Mouse (Mus musculus) forebrain, embryonic 15.5 days (tissue): ENCODE data around the gene Apoa1. TPM values are rescaled to one million over a fixed set of nuclear protein-coding genes. Genes with fewer than 3 reads are reported as not detected.
A peak's percentile ranks its signal among the peaks of the same experiment; 100 is the strongest.

ENCODE experiments used
- ATAC-seq: fragments of 200-750 bp; cut with Nextera tagmentation; replicated peaks from 2 replicates; pipeline ENCODE4 v1.8.0; 2017; ENCODE audit warnings: mild to moderate bottlenecking, moderate TSS enrichment, moderate library complexity
- H3K27ac ChIP-seq: fragments of 300-500 bp; sonication (generic); replicated peaks from 2 replicates; pipeline ENCODE4 v1.5.1; 2015; ENCODE audit warnings: mild to moderate bottlenecking, inconsistent platforms
- H3K27me3 ChIP-seq: fragments of 300-500 bp; sonication (generic); 2 replicates; pipeline ENCODE4 v1.6.1; 2015; ENCODE audit warnings: inconsistent platforms
- H3K36me3 ChIP-seq: fragments of 300-500 bp; sonication (generic); 2 replicates; pipeline ENCODE4 v1.6.1; 2015; ENCODE audit warnings: mild to moderate bottlenecking, inconsistent platforms
- H3K4me1 ChIP-seq: fragments of 300-500 bp; sonication (generic); 2 replicates; pipeline ENCODE4 v1.6.1; 2015; ENCODE audit warnings: inconsistent platforms
- H3K4me2 ChIP-seq: fragments of 300-500 bp; sonication (generic); replicated peaks from 2 replicates; pipeline ENCODE4 v1.6.1; 2015; ENCODE audit warnings: mild to moderate bottlenecking, inconsistent platforms
- H3K4me3 ChIP-seq: fragments of 300-500 bp; sonication (generic); 2 replicates; pipeline ENCODE4 v1.5.1; 2015; ENCODE audit warnings: mild to moderate bottlenecking, inconsistent platforms
- H3K9ac ChIP-seq: fragments of 300-500 bp; sonication (generic); replicated peaks from 2 replicates; pipeline ENCODE4 v1.6.1; 2015; ENCODE audit warnings: mild to moderate bottlenecking, inconsistent platforms
- H3K9me3 ChIP-seq: fragments of 300-500 bp; sonication (generic); 2 replicates; pipeline ENCODE4 v1.6.1; 2016; ENCODE audit warnings: inconsistent platforms
- WGBS: fragments of 180-500 bp; shearing (Covaris S2); methylation state at CpG from one replicate; pipeline ENCODE4 v1.1.7; 2015; ENCODE audit warnings: mixed read lengths; 5-methylcytosine and 5-hydroxymethylcytosine counted together
- polyA plus RNA-seq: library from polyadenylated mRNA; unstranded; fragments of >200 nt; fragmentation: Nextera tagmentation; extraction: Ambion mirVana; gene quantifications from 2 replicates; pipeline ENCODE4 v1.2.1, GENCODE M21; 2015

Apoa1 gene
- polyA plus RNA-seq, 1 experiment from 2014 or later: 1.7 TPM

- Histone ChIP-seq H3K4me2 (no peak within 1 kb of the TSS), H3K9me3 (no peaks in the 10 kb centered on the region), H3K4me1 (no peaks in the 10 kb centered on the region), H3K9ac (no peak within 1 kb of the TSS), H3K27ac (no peak within 1 kb of the TSS), H3K36me3 (no peaks in the 10 kb centered on the region), H3K4me3 (no peak within 1 kb of the TSS), H3K27me3 (no peaks in the 10 kb centered on the region)
- 67% methylated on average over 7 of the region's 7 CpGs for WGBS
- no peak for ATAC-seq
Observed at GRCm38 (mm10) chr9:46240526-46241153, 12.3 kb downstream of the Apoa1 start, which contains the start of gene Apoa4. TSS of gene Apoa4 (plus strand) at chr9:46240696.

GRCm38 (mm10) chr9:46241818-46242217 lies 13.4 kb downstream of the Apoa1 start:
- H3K27me3 ChIP-seq: no peaks in the 10 kb centered on the region
- H3K9me3 ChIP-seq: no peaks in the 10 kb centered on the region
- H3K9ac ChIP-seq: no peak overlapping the region
- ATAC-seq: no peak
- no peak overlapping the region for H3K4me2 ChIP-seq
- no peak overlapping the region for H3K4me3 ChIP-seq
- 71% methylated on average over 2 of the region's 2 CpGs for WGBS
- H3K36me3 ChIP-seq: no peaks in the 10 kb centered on the region
- H3K4me1 ChIP-seq: no peaks in the 10 kb centered on the region
- H3K27ac ChIP-seq: no peak overlapping the region

GRCm38 (mm10) chr9:46243122-46243521 lies 14.7 kb downstream of the Apoa1 start:
- H3K27me3 ChIP-seq: peaks cover 6% of the 10 kb centered on the region; the same call in 1 of the 2 replicates
- H3K36me3 ChIP-seq: no peaks in the 10 kb centered on the region
- no peak overlapping the region for H3K4me3 ChIP-seq
- no peaks in the 10 kb centered on the region for H3K9me3 ChIP-seq
- no peak overlapping the region for H3K4me2 ChIP-seq
- H3K4me1 ChIP-seq: no peaks in the 10 kb centered on the region
- ATAC-seq: no peak
- H3K27ac ChIP-seq: no peak overlapping the region
- 71% methylated on average over 4 of the region's 4 CpGs for WGBS
- no peak overlapping the region for H3K9ac ChIP-seq

- no peaks in the 10 kb centered on the region for H3K9me3 ChIP-seq
- no peak overlapping the region for H3K4me2 ChIP-seq
- H3K4me1 ChIP-seq: no peaks in the 10 kb centered on the region
- H3K4me3 ChIP-seq: no peak overlapping the region
- no peak overlapping the region for H3K9ac ChIP-seq
- 42% methylated on average over 8 of the region's 8 CpGs for WGBS
- H3K36me3 ChIP-seq: no peaks in the 10 kb centered on the region
- peaks cover 6% of the 10 kb centered on the region; the same call in 1 of the 2 replicates for H3K27me3 ChIP-seq
- H3K27ac ChIP-seq: no peak overlapping the region
- no peak for ATAC-seq
Observed at GRCm38 (mm10) chr9:46243584-46243983, 15.2 kb downstream of the Apoa1 start.

DNA sequence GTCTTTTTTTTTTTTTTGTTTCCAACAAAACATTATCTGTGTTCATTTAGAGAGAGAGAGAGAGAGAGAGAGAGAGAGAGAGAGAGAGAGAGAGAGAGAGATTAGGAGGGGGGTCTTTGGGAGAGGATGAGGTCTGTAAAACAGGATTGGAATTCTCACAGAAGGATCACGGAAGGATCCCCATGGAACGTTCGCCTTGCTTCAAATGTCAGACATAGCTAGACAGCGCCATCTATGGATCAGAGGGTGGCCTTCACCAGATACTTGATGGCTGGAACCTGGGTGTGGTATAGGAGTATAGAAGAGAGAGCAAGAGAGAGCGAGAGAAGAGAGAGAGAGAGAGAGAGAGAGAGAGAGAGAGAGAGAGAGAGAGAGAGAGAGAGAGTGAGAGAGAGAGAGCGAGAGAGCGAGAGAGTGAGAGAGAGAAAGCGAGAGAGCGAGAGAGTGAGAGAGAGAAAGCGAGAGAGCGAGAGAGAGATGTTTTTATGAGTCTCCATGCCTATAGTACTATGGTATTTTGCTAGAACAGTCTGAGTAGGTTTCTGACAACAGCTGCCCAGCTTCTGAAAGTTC lies 18.5 kb downstream of the Apoa1 start:
- no peaks in the 10 kb centered on the region for H3K36me3 ChIP-seq
- H3K27ac ChIP-seq: no peak overlapping the region
- H3K27me3 ChIP-seq: peaks cover 6% of the 10 kb centered on the region; the same call in 1 of the 2 replicates
- no peak overlapping the region for H3K9ac ChIP-seq
- WGBS: 24% methylated on average over 11 of the region's 11 CpGs
- H3K4me1 ChIP-seq: no peaks in the 10 kb centered on the region
- H3K4me3 ChIP-seq: no peak overlapping the region
- no peak overlapping the region for H3K4me2 ChIP-seq
- H3K9me3 ChIP-seq: no peaks in the 10 kb centered on the region
- peak; percentile 80; the same call in 1 of the 2 replicates for ATAC-seq

DNA sequence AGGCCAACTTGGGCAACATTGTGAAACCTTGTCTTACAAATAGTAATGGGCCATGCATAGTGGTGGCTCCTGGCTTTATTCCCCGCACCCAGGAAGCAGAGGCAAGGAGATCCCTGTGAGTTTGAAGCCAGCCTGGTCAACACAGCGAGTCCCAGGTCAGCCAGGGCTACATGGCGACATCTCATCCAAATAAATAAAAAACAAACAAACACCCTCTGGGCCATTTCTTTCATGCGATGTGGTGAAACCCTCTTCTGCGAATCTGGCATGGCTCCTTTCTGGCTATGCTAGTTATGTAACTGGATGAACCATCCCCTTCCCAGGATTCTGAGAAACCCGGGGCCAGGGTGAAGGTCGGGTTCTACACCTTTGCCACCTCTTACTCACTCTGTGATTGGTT lies 27.8 kb downstream of the Apoa1 start:
- no peaks in the 10 kb centered on the region for H3K9me3 ChIP-seq
- H3K27me3 ChIP-seq: no peaks in the 10 kb centered on the region
- H3K4me1 ChIP-seq: no peaks in the 10 kb centered on the region
- H3K4me2 ChIP-seq: no peak overlapping the region
- H3K36me3 ChIP-seq: no peaks in the 10 kb centered on the region
- H3K4me3 ChIP-seq: no peak overlapping the region
- ATAC-seq: no peak
- no peak overlapping the region for H3K27ac ChIP-seq
- no peak overlapping the region for H3K9ac ChIP-seq
- 87% methylated on average over 7 of the region's 7 CpGs for WGBS

- H3K4me3 ChIP-seq: no peak overlapping the region
- no peaks in the 10 kb centered on the region for H3K4me1 ChIP-seq
- no peaks in the 10 kb centered on the region for H3K36me3 ChIP-seq
- no peak overlapping the region for H3K27ac ChIP-seq
- H3K4me2 ChIP-seq: no peak overlapping the region
- WGBS: 90% methylated on average over 10 of the region's 10 CpGs
- no peaks in the 10 kb centered on the region for H3K9me3 ChIP-seq
- ATAC-seq: no peak
- no peaks in the 10 kb centered on the region for H3K27me3 ChIP-seq
- no peak overlapping the region for H3K9ac ChIP-seq
Observed at GRCm38 (mm10) chr9:46256658-46257385, 28.4 kb downstream of the Apoa1 start.

DNA sequence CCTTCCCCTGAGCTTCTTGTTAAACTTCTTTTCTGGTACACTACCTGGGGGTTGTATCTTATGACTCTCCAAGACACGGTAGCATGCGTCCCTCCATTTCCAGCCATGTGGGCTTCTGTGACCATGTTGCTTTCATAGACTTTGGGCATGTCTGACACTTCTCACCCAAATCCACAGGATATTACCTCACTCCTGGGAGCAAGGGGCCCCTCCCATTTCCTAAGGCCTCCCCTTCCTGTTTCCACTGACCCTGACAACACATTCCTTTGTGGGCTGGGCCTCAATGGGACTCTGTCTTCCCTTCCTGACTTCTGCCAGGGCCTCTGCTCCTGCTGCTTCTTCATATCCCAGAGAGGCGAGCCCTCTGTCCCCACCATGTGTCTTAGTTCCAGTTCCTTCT lies 29.2 kb downstream of the Apoa1 start:
- H3K27me3 ChIP-seq: no peaks in the 10 kb centered on the region
- no peaks in the 10 kb centered on the region for H3K9me3 ChIP-seq
- no peak overlapping the region for H3K4me2 ChIP-seq
- H3K4me3 ChIP-seq: no peak overlapping the region
- no peak overlapping the region for H3K27ac ChIP-seq
- no peaks in the 10 kb centered on the region for H3K36me3 ChIP-seq
- 89% methylated on average over 3 of the region's 3 CpGs for WGBS
- no peak for ATAC-seq
- H3K4me1 ChIP-seq: no peaks in the 10 kb centered on the region
- no peak overlapping the region for H3K9ac ChIP-seq

DNA sequence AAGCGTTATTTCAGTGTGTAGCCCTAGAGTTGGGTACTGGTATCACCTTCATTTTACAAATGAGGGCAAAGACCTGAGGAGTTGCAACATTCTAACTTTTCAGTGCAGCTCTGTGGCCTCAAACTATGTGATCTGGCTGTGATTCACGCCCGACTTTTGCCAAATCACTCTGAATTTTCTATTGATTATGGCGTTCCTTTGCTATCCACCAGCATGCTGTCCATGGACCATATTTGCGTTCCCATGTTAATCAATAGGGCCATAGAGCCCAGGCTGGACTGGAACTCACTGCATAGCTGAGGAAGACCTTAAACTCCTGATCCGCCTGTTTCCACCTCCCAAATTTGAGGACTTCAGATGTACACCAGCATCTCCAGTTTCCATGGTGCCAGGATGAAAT lies 30.7 kb downstream of the Apoa1 start:
- H3K4me2 ChIP-seq: no peak overlapping the region
- no peaks in the 10 kb centered on the region for H3K4me1 ChIP-seq
- no peak overlapping the region for H3K4me3 ChIP-seq
- H3K27ac ChIP-seq: no peak overlapping the region
- H3K9me3 ChIP-seq: no peaks in the 10 kb centered on the region
- no peak for ATAC-seq
- 91% methylated on average over 6 of the region's 6 CpGs for WGBS
- H3K27me3 ChIP-seq: no peaks in the 10 kb centered on the region
- H3K36me3 ChIP-seq: no peaks in the 10 kb centered on the region
- H3K9ac ChIP-seq: no peak overlapping the region

DNA sequence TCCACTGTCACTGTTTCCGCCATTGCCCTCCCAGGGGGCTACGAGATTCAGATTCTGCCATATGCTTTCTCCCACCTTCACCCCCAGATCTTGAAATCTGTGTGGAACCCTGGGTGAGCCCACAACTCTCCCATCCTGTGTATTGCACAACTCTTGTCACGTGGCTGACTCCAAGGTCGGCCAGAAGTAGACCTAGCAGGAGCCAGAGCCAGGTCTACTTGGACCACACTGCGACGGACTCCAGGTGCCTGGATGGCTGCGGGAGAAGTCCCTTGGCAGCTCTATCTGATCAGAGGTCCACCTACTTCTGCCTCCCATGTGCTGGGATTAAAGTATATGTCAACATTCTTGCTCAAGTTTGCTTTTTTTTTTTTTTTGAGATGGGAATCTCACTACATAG lies 32.8 kb downstream of the Apoa1 start:
- Histone ChIP-seq H3K4me2 (no peak overlapping the region), H3K36me3 (no peaks in the 10 kb centered on the region), H3K9me3 (no peaks in the 10 kb centered on the region), H3K27me3 (no peaks in the 10 kb centered on the region), H3K27ac (no peak overlapping the region), H3K4me1 (no peaks in the 10 kb centered on the region), H3K4me3 (no peak overlapping the region), H3K9ac (no peak overlapping the region)
- 85% methylated on average over 7 of the region's 7 CpGs for WGBS
- no peak for ATAC-seq

- Histone ChIP-seq H3K9ac (no peak within 1 kb of the TSS), H3K4me1 (peaks cover 3% of the 10 kb centered on the region), H3K4me3 (no peak within 1 kb of the TSS), H3K9me3 (no peaks in the 10 kb centered on the region), H3K27me3 (peaks cover 13% of the 10 kb centered on the region; the same call in 1 of the 2 replicates), H3K36me3 (no peaks in the 10 kb centered on the region), H3K4me2 (no peak within 1 kb of the TSS), H3K27ac (no peak within 1 kb of the TSS)
- no peak for ATAC-seq
- 56% methylated on average over 7 of the region's 7 CpGs for WGBS
Observed at GRCm38 (mm10) chr9:46268343-46268873, 40.0 kb downstream of the Apoa1 start, which contains the start of gene Apoa5. TSS of gene Apoa5 (plus strand) at chr9:46268633.

- no peak overlapping the region for H3K9ac ChIP-seq
- WGBS: 85% methylated on average over 5 of the region's 5 CpGs
- peaks cover 11% of the 10 kb centered on the region for H3K4me1 ChIP-seq
- peaks cover 13% of the 10 kb centered on the region; the same call in 1 of the 2 replicates for H3K27me3 ChIP-seq
- no peak overlapping the region for H3K27ac ChIP-seq
- no peak for ATAC-seq
- H3K9me3 ChIP-seq: no peaks in the 10 kb centered on the region
- no peak overlapping the region for H3K4me2 ChIP-seq
- H3K4me3 ChIP-seq: no peak overlapping the region
- H3K36me3 ChIP-seq: no peaks in the 10 kb centered on the region
Observed at GRCm38 (mm10) chr9:46269125-46269524, 40.7 kb downstream of the Apoa1 start.
